Mouse (Mus musculus) megakaryocyte, embryonic 14.5 days (primary cell): Measurements from ENCODE around the gene Hpd. TPM values are rescaled to one million over a fixed set of nuclear protein-coding genes. Genes with fewer than 3 reads are reported as not detected.
A peak's percentile ranks its signal among the peaks of the same experiment; 100 is the strongest.

Source experiments
- H3K27me3 ChIP-seq: replicated peaks from 2 replicates; pipeline ENCODE3; 2012; ENCODE audit warnings: inconsistent platforms
- H3K36me3 ChIP-seq: replicated peaks from 2 replicates; pipeline ENCODE3; 2012; ENCODE audit warnings: low read length, inconsistent platforms, mixed read lengths
- H3K4me1 ChIP-seq: 2 replicates; pipeline ENCODE4 v1.6.1; 2012; ENCODE audit warnings: inconsistent platforms
- H3K4me3 ChIP-seq: replicated peaks from 2 replicates; pipeline ENCODE3; 2012; ENCODE audit warnings: moderate library complexity, mild to moderate bottlenecking, inconsistent platforms
- H3K9me3 ChIP-seq: 2 replicates; pipeline ENCODE4 v1.6.1; 2012; ENCODE audit warnings: inconsistent platforms
- FLI1 ChIP-seq: IDR thresholded peaks from 2 replicates; pipeline ENCODE4 v1.6.1; 2012; ENCODE audit warnings: low read length, inconsistent platforms, mixed read lengths
- GATA1 ChIP-seq: IDR thresholded peaks from 3 replicates; pipeline ENCODE4 v1.6.1; 2012; ENCODE audit warnings: mixed read lengths, low read length, inconsistent platforms, borderline replicate concordance
- polyA plus RNA-seq: library from polyadenylated mRNA; stranded (reverse); fragments of >175 nt; gene quantifications from 2 replicates; pipeline ENCODE4 v1.2.3, GENCODE M21; 2012; ENCODE audit warnings: low replicate concordance; ENCODE audit not compliant: insufficient read depth

Hpd gene
- polyA plus RNA-seq, 1 experiment, result not detected

DNA sequence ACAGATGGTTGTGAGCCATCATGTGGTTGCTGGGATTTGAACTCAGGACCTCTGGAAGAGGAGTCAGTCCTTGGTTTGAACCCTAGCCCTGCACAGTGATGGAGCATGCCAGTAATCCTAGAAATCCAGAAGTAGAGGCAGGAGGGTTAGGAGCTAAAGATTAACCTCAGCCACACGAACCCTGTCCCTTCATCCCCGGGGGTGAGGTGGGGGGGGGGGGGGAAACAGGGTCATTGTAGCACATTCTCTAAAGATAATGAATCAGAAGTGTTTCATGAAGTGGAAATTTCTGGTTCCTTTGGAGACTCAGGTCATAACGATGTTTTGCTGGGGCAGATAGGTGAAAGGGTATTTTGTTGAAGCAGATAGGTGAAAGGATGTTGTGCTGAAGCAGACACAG is 8.4 kb upstream of the Hpd start:
- Histone ChIP-seq H3K4me3 (no peak overlapping the region), H3K36me3 (no peaks in the 10 kb centered on the region), H3K27me3 (peaks cover 41% of the 10 kb centered on the region), H3K9me3 (peaks cover 7% of the 10 kb centered on the region), H3K4me1 (peaks cover 13% of the 10 kb centered on the region)
- TF ChIP-seq FLI1, result no peak

DNA sequence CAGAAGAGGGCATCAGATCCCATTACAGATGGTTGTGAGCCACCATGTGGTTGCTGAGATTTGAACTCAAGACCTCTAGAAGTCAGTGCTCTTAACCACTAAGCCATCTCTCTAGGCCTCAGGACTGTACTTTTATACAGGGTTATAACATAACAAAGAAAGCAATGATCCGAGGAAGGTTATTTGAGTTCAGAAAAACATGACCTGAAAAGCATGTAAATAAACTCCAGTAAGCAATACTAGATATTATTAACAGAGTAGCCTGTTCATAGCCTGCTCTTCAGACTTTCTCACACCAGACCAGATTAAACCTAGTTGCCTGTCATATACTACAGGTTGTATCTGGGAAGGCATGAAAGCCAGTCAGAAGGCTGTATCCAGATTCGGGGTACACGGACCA is 4.8 kb upstream of the Hpd start:
- Histone ChIP-seq H3K36me3 (no peaks in the 10 kb centered on the region), H3K27me3 (peaks cover 36% of the 10 kb centered on the region), H3K4me3 (no peak overlapping the region), H3K9me3 (peaks cover 7% of the 10 kb centered on the region), H3K4me1 (peaks cover 7% of the 10 kb centered on the region)
- no peak for TF ChIP-seq GATA1
- no peak for TF ChIP-seq FLI1

DNA sequence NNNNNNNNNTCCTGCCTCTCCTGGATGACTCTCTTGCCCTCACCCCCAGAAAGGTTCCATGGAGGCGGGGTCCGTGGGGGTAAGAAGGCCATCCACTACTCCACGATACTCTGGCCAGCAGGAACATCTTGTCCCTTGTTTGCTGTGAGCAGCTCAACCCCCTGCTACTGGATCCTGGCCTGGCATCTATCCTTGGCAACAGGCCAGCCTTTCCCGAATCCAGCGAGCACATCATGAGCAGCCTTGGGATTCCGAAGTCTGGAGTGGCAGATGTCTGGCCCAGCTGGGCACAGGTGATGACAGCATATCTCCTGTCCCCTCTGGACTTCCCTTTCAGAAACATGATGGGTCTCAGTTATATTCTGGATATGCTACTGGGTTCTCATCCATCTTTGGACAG is 3.4 kb upstream of the Hpd start:
- Histone ChIP-seq H3K36me3 (no peaks in the 10 kb centered on the region), H3K4me3 (no peak overlapping the region), H3K4me1 (no peaks in the 10 kb centered on the region), H3K27me3 (peaks cover 39% of the 10 kb centered on the region), H3K9me3 (peaks cover 1% of the 10 kb centered on the region)
- TF ChIP-seq FLI1 (no peak), GATA1 (no peak)

DNA sequence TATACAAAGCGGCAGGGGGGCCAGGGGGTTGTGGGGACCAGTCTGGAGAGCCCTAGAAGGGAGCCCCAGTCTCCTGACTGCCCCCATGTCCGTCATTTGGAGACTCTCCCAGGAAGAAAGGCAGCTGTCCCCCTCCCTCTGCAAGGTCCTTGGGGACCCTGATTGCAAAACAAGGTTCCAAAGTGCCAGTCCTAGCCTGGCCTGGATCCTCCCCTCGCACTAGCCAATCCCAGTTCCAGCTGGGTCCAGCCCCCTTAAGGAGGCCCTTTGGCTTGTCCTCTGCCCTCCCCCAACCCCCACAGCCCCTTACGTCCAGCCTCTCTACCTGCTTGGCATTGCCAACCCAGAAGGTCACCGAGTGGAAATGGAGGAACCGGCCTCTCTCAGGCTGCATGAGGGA is 991 bp downstream of the Hpd start:
- Histone ChIP-seq H3K36me3 (no peaks in the 10 kb centered on the region), H3K4me3 (no peak overlapping the region), H3K4me1 (no peaks in the 10 kb centered on the region), H3K9me3 (peaks cover 16% of the 10 kb centered on the region), H3K27me3 (peaks cover 68% of the 10 kb centered on the region)
- TF ChIP-seq GATA1, result no peak
- no peak for TF ChIP-seq FLI1

DNA sequence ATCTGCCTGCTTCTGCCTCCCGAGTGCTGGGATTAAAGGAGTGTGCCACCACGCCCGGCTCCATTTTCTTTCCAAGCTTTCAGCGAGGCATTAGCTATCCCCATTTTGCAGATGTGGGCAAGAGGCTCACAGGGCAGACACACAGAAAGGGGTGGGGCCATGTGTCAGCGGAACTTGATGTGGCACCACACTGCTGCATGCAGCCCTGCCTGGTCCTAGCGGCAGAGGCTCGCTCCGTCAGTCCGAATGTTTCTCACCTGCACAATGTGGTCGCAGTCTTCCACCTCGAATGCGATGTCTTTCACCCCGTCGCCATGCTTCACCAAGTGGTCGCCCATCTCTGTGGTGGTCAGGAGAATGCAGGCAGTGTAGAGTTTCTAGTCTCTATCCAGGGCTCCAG is 2.1 kb downstream of the Hpd start:
- Histone ChIP-seq H3K9me3 (peaks cover 26% of the 10 kb centered on the region), H3K36me3 (no peaks in the 10 kb centered on the region), H3K4me1 (no peaks in the 10 kb centered on the region), H3K27me3 (peaks cover 70% of the 10 kb centered on the region), H3K4me3 (no peak overlapping the region)
- TF ChIP-seq FLI1, result no peak
- no peak for TF ChIP-seq GATA1

DNA sequence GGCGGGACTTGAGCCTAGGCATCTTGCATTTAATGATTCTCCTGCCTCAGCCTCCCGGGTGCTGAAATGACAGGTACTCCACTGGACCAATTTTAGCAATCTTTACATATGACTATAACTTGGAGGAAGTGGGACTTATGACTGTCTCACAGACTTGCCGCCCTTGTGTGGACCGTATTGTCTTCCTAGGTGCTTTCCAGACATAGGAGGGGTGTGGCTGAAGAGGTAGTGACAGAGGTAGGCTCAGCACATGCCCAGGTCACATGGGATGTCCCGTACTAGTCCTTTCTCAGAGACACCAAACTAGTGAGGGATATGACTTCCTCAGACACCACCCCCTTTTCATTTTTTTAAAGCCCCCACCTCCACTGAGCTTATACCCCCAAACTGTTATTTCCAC is 3.7 kb downstream of the Hpd start:
- H3K4me3 ChIP-seq, result no peak overlapping the region
- H3K27me3 ChIP-seq, result peaks cover 73% of the 10 kb centered on the region
- H3K4me1 ChIP-seq, result no peaks in the 10 kb centered on the region
- no peaks in the 10 kb centered on the region for H3K36me3 ChIP-seq
- H3K9me3 ChIP-seq, result peaks cover 34% of the 10 kb centered on the region
- TF ChIP-seq FLI1 (no peak), GATA1 (no peak)

DNA sequence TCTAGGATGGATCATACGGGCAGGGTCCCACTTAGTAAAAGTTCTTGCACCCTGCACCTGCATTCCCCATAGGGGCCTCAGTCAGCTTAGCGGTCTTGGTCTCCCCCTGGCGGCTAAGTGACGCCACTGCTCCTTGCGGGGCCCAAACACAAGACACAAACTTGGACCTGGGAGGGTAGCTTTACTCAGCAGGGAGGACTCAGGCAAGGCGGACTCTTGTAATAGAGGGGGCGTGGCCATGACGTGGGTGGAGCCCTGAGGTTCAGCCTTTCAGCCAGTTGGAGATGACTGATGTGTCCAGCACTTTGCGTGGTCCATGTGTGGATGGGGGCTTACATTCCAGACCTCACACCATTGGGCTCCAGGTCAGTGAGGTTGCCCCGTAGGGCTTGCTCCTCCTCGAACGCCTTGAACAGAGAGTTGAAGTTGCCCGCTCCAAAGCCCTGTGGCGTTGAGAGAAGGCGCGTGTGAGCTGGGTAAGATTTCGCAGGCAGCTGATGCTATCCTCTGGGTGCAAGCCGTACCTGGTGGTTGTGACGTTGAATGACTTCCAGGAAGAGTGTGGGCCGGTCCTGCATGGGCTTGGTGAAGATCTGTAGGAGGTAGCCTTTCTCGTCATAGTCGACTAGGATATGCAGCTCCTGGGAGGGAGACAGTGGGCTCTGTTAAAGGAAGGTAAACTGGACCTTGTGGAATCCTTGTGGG is 10.7 kb downstream of the Hpd start:
- TF ChIP-seq FLI1 (no peak), GATA1 (no peak)
- H3K4me1 ChIP-seq, result peaks cover 17% of the 10 kb centered on the region
- H3K27me3 ChIP-seq, result peaks cover 23% of the 10 kb centered on the region
- peak overlapping the region; percentile 80 for H3K4me3 ChIP-seq
- H3K9me3 ChIP-seq, result peaks cover 20% of the 10 kb centered on the region
- peaks cover 20% of the 10 kb centered on the region for H3K36me3 ChIP-seq

DNA sequence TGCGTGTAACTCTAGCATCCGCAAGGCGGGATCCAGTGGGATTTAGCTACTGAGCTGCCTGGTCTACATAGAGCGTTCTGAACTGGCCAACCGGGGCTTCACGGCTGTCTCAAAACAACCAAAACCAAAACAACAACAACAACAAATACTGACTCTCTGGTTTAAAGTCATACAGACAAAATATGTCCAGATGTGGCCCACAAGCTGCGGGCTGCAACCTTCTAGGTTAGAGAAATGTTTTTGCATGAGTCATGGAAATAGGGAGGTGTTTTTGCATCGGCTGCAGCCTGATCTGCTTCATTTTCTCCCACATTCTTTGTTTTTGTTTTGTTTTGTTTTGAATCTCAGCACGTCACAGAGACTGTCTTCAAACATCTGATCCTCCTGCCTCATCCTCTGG is 12.2 kb downstream of the Hpd start:
- Histone ChIP-seq H3K9me3 (peaks cover 8% of the 10 kb centered on the region), H3K36me3 (peaks cover 34% of the 10 kb centered on the region), H3K4me3 (no peak overlapping the region), H3K4me1 (peaks cover 17% of the 10 kb centered on the region), H3K27me3 (peaks cover 12% of the 10 kb centered on the region)
- TF ChIP-seq FLI1, result no peak
- TF ChIP-seq GATA1, result no peak

DNA sequence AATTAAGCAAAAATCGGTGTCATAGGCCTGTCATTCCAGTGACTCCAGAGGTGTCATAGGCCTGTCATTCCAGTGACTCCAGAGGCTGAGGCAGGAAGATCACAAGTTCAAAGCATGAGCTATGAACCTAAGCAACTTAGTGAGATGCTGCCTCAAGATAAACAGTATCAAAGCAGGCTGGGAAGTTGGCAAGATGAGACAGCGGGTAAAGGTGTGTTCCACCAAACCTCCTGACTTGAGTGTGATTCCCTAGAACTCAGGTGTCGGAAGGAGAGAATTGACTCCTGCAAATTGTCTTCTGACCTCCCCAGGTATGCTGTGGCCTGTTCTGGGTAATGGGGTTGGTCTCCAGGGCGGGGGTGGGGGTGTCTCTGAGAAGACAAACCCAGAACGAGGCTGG is 13.2 kb downstream of the Hpd start, which contains the start of gene Psmd9:
Psmd9 (plus strand) TSS at position 130 of the 400 bp plus-strand sequence.
- TF ChIP-seq FLI1, result no peak
- TF ChIP-seq GATA1, result no peak
- Histone ChIP-seq H3K4me1 (peaks cover 17% of the 10 kb centered on the region), H3K27me3 (peaks cover 2% of the 10 kb centered on the region)

DNA sequence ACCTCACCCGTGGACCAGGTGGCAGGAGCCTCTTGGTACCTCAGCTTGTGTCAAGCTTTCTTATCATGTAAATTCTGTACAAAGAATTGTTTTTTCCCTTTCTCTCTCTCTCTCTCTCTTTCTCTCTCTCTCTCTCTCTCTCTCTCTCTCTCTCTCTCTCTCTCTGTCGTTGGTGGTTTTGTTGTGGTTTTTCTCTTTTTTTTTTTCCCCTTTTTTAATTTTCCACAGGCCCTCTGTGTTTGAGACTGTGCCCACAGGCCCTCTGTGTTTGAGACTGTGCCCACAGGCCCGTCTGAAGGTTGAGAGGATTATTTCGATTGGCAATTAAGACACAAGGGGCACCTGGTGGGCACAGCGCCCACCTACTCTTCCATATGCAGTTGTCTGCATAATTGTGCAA is 14.9 kb downstream of the Hpd start:
- peaks cover 17% of the 10 kb centered on the region for H3K4me1 ChIP-seq
- H3K9me3 ChIP-seq, result no peaks in the 10 kb centered on the region
- peaks cover 57% of the 10 kb centered on the region for H3K36me3 ChIP-seq
- H3K27me3 ChIP-seq, result no peaks in the 10 kb centered on the region
- no peak overlapping the region for H3K4me3 ChIP-seq
- no peak for TF ChIP-seq FLI1
- TF ChIP-seq GATA1, result no peak

More for the DNA sequence above, 13.2 kb downstream of the Hpd start, which contains the start of gene Psmd9:
- Histone ChIP-seq H3K9me3 (no peaks in the 10 kb centered on the region), H3K4me3 (peak within 1 kb of the TSS; percentile 38), H3K36me3 (peaks cover 40% of the 10 kb centered on the region)

DNA sequence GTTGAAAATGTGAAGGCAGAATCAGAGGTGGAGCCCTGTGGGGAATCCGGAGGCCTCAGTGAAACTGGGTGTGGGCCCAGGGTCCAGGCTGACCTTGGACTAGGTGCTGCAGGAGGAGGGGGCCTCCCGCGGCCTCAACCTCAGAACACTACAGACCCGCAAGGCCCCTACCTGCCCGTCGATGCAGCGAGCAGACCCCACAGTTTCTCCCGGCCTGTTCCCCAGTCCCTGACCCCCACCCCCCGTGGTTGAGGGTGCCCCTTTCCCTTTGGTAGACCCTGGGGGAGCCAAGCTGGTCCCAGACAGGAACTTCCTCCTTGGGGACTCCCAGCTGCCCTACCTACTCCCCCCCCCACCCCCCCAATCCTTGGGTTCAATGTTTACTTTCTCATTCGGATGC is 16.1 kb downstream of the Hpd start:
- Histone ChIP-seq H3K36me3 (peaks cover 68% of the 10 kb centered on the region), H3K9me3 (no peaks in the 10 kb centered on the region), H3K27me3 (no peaks in the 10 kb centered on the region), H3K4me3 (no peak overlapping the region), H3K4me1 (peaks cover 17% of the 10 kb centered on the region)
- TF ChIP-seq FLI1 (no peak), GATA1 (no peak)
